Mouse (Mus musculus): ENCODE measurements around the gene Slc38a6.

Gene Slc38a6

DNA sequence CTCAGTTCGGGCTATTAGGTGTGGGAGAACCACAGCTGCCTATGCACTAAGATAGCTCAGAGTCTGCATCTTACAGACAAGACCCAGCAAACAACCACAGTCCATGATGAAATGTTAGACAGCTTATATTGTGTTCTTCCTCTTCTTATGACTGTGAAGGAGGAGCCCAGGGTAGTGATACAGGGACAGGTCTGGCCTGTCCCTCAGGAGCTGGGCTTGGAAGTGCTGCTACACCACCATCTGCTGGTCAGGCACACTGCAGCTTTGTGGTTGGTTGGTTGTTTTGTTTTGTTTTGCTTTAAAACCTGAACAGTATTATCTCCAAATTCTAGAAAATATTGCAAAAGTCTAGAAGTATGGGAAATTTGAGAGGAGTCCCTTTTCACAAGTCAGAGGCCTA, 38.2 kb downstream of the Slc38a6 start:
- no peak for DNase-seq

GRCm38 (mm10) chr12:73325181-73325580, 38.6 kb downstream of the Slc38a6 start:
- DNase-seq = no peak

GRCm38 (mm10) chr12:73325617-73326016, 39.0 kb downstream of the Slc38a6 start:
- no peak for DNase-seq

- DNase-seq = no peak
Observed at GRCm38 (mm10) chr12:73327381-73327780, 40.8 kb downstream of the Slc38a6 start.

DNA sequence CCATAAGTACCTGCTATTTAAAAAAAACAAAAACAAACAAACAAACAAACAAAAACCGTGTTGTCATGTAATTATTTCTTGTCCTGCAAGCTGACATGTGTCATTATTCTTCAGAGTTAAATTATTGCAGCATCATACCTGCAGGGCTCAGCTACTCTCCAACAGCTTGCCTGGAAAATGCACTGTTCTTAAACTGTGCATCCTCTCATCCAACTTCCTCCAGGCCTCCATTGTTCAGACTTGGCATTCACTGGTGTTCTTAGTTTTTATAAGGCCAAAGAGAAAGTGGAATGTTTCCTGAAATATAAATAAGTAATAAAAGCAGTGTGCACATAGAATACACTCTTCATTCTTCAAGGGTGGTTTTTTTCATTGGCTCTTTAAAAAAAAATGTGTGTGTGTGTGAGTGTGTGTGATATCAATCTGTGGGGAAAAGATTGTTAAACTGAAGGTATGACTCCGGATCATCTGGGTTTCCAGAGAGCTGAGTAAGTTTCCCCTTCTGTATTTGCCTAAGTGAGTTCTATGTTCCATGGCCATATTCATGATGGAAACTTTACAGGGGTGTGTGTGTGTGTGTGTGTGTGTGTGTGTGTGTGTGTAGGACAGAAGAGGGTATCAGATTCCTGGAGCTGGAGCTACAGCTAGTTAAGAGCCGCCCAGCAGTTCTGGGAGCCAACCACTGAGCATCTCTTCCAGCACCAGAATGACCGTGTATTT, 42.0 kb downstream of the Slc38a6 start:
- DNase-seq = no peak

DNA sequence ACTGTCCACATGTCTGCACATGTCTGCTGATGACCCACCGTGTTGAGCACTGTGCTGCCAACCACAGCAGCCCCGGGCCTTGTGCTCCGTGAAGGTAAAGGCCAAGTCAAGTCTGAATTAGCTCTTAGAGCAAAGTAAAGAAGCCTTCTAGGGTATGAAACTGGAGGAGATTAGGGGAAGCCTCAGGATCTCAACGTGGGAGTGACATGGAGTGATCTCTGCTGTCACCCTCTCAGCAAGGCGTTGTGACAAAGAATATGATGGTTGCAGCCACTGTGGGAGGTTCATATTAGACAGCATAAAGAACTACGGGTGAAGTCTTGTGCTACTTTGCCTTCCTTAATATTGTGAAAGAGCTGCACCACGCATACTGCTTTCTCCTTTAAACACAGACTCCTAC, 43.7 kb downstream of the Slc38a6 start:
- no peak for DNase-seq

DNA sequence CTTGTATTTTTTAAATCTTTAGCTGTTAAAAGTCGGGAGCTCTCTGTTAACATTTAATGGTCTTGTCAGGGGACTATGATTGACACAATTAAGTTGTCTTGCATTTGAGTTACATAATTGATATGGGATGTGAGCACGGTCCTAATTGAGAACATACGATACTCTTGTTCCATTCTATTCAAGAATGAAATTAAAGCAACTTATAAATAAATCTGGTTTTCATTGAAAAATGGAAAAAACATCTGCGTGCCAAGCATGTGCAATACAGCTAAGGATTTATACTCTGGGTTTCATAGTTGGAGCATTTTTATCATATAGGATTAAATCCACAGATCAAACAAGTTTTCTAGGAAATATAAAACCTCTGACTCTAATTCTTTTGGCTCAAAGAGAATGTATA, 46.1 kb downstream of the Slc38a6 start:
- DNase-seq = no peak

DNA sequence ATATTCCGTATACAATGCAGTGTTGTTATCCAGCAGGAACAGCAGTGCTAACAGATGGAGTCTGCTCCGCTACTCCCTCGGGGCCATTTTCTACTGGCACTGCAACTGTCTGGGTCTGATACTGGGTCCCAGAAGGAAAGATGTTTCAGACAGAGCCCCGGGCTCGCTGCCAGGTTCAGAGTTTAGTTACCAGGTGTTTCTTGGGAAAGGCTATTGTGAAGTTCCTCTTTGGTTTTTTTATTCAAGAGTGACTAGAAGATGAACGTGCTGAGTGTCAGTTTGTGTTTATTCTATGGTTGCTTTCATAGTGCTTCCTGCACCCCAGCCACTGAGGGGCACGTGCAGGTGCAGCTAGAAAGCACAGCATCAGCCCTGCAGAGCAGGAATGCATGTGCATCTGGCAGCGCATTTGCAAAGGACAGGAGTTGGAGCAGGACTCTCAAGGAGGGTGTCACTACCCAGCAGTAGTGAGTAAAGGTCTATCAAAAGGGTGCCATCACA, 47.5 kb downstream of the Slc38a6 start:
- DNase-seq = peak; percentile 68 to 78

- DNase-seq = no peak
Observed at GRCm38 (mm10) chr12:73337127-73337526, 50.5 kb downstream of the Slc38a6 start.

DNA sequence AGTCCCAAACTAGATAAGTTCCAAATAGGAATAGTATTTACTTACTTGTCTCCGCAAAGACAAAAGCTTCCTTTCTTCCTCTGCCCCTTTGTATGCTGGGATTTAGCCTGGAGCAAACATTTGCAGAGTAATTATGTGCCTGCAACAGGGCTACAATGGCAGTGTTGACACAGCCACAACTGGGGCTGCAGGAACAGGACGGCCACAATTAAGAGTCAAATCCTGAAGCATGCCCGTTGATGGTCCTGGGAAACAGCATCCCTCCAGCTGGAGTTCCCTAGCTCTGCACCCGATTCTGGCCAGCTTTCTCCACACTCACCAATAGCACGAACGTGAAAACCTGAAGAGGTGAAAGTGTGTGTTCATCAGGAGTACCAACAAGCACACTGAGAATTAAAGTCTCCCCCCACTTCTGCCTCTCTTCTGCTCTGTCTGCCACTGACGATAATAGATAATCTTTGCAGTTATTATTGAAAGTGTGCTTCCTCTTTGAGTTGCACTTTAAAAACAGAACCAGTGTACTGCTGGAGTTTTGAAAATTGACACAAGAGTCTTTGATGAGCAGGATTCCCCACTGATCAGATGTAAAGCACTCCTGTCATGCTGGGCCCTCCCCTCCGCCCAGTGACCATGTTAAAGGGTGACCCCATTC, 54.2 kb downstream of the Slc38a6 start:
- no peak for DNase-seq

DNA sequence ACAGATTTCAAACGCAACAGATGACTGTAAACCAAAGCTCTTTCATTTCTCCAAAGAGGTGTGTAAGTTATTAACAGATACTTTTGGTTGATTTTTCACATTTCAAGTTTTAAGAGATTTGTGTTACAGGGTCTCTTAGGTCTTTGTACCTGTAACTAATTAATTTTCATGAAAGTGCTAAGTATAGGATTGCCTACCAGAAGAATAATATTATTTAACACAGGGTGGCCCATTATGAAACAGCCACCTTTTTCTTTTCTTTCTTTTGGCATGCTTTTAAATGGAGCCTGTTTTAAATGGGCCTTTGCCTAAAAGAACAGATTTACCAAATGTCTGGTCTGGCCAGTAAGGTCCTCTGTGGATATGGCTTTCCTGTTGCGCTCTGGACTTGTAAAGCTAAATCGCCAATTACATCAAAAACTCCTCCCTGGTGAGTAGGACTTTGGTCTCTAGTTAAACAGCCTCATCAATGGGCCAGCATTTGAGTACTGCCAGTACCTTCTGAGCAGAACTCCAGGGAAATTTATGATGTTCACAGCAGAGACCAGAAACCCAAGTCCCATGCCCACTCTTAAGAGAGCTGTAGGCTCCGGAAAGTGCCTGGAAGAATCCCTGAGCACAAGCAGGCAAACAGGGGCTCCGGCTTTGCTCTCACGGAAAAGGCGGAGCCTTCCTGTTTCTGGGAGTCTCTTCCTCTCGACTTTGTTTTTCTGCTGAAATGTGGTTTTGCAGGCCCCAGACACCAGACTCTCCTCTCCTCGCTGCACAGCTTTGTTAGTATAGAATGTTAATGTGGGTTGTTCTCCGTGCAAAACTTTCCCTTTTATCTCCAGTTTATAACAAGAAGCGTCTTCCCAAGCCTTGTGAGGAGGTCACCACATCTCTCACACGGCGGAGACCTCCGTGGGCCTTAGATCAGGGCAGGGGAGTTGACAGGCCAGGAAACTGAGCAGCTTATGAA, 55.4 kb downstream of the Slc38a6 start:
- peak; percentile 17 to 36 for DNase-seq

DNA sequence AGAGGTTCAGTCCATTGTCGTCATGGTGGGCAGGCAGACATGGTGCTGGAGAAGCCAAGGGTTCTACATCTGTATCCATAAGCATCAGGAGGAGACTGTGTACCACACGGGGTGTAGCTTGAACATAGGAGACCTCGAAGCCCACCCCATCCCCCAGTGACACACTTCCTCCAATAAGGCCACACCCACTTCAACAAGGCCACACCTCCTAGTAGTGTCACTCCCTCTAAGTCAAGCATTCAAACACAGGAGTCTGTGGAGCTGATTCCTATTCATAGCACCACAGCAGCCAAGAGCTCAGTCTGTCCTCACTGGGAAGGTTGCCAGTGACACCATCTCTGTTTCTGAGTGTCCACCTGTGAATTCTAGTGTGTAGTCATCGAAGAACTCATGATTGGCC, 57.7 kb downstream of the Slc38a6 start:
- DNase-seq = no peak

GRCm38 (mm10) chr12:73345157-73345556, 58.6 kb downstream of the Slc38a6 start:
- DNase-seq = no peak

GRCm38 (mm10) chr12:73347202-73347601, 60.6 kb downstream of the Slc38a6 start:
- DNase-seq = no peak

- no peak for DNase-seq
Observed at GRCm38 (mm10) chr12:73350466-73350865, 63.9 kb downstream of the Slc38a6 start.

- DNase-seq = no peak
Observed at GRCm38 (mm10) chr12:73350982-73351381, 64.4 kb downstream of the Slc38a6 start.

DNA sequence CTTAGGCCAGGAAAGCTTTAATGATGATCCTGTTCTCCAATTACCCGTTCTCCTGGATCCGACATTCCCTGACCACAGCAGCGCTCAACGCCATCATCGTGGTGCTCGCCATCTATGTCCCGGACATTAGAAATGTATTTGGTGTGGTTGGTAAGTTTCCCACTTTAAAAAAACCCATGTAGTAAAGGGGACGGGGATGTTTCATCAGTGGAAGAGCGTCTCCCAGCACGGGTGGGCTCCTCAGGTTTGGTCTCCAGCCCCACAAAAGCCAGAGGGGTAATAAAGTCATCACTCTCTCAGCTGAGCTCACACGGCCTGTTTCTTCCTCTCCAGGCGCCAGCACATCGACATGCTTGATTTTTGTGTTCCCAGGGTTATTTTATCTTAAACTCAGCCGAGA, 65.2 kb downstream of the Slc38a6 start:
- DNase-seq = no peak

GRCm38 (mm10) chr12:73353362-73353761, 66.8 kb downstream of the Slc38a6 start:
- no peak for DNase-seq

DNA sequence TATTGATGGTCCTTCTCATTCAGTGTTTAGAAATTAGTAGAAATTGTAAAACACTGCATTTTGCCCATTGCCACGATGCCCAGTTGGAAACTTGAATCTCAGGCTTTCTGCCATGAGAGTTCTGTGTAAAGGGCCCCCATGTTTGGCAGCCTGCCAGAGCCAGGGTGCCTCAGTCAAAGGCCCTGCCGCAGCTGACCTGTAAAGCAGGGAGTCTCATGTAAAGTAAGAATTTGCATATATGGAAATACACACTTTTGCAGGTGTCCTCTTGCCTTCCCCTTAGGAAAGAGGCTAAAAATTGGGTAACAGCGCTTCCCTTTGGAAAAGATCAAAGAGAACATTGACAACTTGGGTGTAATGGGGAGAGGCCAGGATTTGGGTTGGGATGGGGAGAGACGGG, 67.9 kb downstream of the Slc38a6 start:
- DNase-seq = no peak

DNA sequence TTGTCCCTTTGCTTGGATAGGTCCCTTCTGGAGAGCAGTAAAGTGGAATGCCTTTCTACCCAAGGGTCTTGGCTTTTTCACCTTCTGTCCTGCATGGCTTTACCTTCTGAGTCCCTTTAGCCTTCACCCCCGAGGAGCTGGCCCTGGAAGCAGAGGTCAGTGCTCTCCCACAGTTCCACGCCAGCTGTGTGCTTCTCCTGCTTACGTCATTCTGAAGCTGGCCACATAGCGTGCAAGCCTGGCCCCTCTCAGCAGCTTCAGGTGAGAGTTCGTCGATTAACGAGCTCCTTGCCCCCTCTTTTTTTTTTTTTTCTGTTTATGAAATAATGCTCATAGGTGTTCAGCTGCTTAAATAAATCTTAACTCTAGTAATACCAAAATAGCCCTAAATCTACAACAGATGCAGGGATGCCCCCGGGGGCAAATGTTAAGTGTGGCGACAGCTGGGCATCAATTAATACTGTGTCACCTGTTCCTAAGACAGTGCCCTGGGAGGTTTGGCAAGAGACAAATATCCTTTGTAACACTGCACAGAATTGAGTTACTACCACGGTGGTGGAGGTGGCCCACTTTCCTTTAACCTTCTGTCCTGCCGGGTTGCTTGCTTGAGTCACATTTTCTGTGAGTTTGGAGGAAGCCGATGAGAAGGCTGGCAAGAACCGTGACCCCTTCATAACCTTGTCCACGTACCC, 68.7 kb downstream of the Slc38a6 start:
- no peak for DNase-seq

DNA sequence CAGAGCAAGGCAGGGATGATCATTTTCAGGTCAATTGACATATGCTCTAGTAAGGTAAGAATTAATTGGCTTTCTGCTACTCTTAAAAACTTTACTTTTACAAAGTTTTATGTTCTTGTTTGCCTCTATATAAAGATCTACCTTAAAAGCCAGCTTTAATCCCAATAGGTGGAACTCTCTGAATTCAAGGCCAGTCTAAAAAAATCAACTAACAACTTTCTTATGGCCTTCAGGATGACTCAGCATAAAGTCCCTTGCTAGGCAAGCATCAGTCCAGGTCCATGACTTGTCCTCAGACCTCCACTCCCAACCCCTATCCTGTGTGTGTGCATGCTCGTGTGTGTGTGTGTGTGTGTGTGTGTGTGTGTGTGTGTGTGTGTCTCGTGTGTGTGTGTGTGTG, 70.1 kb downstream of the Slc38a6 start:
- no peak for DNase-seq

- DNase-seq = no peak
Observed at GRCm38 (mm10) chr12:73357311-73357710, 70.7 kb downstream of the Slc38a6 start.

- no peak for DNase-seq
Observed at GRCm38 (mm10) chr12:73357736-73358135, 71.2 kb downstream of the Slc38a6 start.
